Mouse (Mus musculus): ENCODE measurements at regions not wholly inside any gene's neighbourhood (a gene's known extent, or its start where the extent isn't known, plus 50 kb on each side); places are given as distances from the start of the nearest gene placed in this dataset.

DNA sequence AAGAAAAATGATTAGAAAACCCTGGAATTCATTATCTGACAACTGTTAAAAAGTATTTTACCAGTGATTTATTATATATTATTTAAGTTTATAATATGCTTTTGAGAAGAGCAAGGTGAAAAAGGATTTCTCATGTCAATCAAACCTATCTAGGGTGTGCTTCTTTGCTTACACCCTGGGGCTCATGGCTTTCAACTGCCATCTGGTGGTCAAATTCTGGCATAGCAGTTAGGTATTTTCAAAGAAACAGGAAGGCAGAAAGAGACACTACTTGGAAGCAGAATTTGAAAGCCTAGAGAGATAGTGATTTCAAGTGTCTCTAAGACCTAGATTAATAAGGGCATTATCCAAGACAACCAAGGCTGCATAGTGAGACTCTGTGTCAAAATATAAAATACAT, 167.8 kb upstream of the Amot start:
- DNase-seq (ENCODE audit: low read depth, low spot score): peak; percentile 44

DNA sequence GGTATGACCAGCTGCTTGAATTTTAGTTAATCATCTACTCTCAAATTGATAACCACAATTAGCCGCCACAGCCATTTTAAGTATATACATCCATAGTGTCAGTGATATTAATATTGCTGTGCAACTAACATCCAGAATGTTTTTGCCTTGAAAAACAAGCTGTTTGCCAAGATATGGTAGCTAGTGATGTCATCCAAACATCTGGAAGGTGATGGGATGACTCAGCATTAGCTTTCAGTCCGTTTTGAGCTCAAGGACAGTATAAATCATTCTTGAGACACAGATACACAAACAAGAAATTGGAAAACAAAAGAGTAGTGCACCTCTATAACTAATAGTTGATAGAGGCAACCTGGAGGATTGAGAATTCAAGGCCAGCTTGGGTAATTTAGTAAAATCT, 146.7 kb upstream of the Amot start:
- DNase-seq (ENCODE audit: low read depth, low spot score): no peak

DNA sequence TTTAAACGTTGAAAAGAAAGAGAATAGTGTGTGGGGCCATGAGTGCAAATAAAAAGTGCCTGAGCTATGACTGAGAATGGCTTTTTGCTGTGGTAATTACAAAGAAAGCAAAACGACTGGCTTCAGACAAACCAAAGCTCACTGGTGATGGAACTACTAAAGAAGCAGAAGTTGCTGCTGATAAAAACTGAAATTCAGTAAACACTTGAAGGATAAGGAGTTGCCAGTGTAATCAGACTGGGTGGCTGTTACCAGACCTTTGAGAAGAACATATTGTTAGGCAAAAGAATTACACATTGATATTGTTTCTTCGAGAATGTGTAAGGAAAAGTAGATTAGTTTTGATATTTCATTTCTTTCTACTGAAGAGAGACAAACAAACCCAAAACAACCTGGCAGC, 114.7 kb upstream of the Amot start:
- no peak for DNase-seq (ENCODE audit: low read depth, low spot score)

DNA sequence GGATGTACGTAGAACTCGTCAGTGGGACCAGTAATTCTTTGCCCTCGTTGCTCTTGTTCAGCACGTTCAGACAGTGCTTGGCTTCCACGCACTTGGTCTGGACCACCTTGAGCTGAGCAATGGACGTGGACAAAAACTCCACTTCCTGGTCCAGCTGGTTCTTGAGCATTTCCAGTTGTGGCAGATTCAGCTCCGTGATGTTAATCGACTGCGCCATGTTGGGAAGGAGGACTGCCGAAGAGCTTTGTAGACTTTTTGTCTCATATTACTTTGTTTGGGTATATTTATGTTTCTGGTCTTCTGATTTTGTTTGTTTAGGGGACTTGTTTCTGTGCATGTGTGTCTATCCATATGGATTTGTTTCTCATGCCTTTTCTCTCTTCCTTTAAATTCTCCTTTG, 97.1 kb upstream of the Amot start:
- no peak for DNase-seq (ENCODE audit: low read depth, low spot score)

DNA sequence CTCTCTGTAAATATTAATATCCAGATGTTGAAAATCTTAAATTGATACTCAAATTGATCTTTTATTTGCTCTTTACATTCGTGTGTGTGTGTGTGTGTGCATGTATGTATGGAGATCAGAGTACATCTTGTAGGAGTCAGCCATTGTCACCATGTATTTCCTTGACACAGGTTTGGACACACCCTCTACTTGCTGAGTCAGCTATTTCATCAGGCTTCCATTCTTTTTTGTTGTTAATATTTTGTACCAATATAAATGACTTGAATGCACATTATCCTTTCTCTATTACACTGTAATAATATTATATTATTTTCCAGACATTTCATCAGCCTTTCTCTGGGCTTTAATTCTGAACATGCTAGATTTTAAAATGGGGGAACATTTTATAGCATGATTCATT, 85.8 kb upstream of the Amot start:
- DNase-seq (ENCODE audit: low read depth, low spot score): no peak

DNA sequence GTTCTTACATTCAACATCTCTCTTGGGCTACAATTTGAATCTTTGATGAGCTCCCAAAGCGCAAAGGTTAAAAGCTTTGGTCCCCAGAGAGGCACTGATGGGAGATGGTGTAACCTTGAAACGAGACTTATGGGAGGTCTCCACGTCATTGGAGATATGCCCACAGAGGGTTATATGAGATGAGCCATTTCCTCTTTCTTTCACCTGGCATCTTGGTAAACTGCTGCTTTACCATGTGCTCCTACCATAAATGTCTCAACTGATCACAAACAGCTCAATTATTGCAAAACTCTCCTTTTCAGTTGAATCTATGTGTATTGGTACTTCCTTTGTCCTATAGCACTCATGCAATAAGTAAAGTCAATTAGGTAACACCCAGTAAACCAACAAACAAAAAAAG, 62.5 kb upstream of the Amot start:
- DNase-seq (ENCODE audit: low read depth, low spot score): no peak

DNA sequence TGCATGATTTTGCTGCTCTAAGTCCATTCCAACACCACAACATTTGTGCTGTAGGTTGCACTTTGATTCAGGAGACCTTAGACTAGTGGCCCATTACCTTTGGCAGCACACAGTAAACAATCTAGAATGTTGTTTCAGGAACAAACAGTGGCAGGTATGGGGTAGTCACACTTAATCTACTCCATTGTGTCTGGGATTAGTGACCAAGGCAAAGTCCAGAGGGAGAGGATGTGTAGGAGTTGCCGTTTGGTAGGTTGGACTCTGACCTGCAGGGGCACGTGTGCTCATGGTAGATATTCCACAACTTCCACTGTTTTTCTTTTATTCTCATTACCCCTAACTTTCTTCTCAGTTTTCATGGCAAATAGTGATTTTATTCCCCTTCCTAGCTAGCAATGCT, 62.1 kb upstream of the Amot start:
- no peak for DNase-seq (ENCODE audit: low read depth, low spot score)

DNA sequence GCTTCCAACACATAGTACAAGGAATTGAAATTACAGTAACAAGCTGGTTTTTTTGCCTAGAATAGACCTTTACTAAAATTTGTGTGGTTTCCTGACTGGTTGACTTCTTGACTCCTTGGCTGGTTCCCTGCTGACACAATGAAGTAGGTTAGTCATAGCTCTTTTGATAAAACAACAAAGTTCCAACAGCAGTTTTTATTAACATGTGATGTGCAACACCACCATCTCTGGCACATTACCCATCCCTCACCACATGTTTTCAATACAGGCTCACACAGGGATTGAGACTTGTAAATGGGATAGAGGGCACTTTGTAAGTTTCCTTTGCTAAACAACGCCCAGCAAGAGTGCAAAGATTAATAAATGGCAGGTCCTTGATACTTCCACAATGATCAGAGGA, 53.9 kb upstream of the Amot start:
- no peak for DNase-seq (ENCODE audit: low read depth, low spot score)

Measured in CD4-positive, CD25-positive, alpha-beta regulatory T cell, adult 2 months (primary cell).